ENCODE assay signal across 17 mouse cellular contexts in genomic region chr10:70367866-70368265, GRCm38 (mm10).
"Had no signal": no experiment of that assay in that cellular context is flagged by ENCODE, and none has a peak within 500 bp of the region (broad histone marks: within the 10 kb centered on the region; RNA-seq: fewer than 3 reads in every experiment).

No protein-coding gene starts in this region.

- H3K9me3 ChIP-seq: midbrain, embryonic 10.5 days; midbrain, embryonic 13.5 days; neural tube, embryonic 13.5 days; neural tube, embryonic 15.5 days had no signal

- DNase-seq: lung, adult 18-20 months; lung, embryonic 14.5 days; lung, postnatal 10 days; lung, postnatal 4 days; retina, postnatal 1 day; right cerebral cortex, adult 18-20 months; right cerebral cortex, postnatal 25 days; right cerebral cortex, postnatal 4 days; spleen, adult 18-20 months; thymus, adult 18-20 months; thymus, postnatal 14 days; thymus, postnatal 36 days had no signal

- H3K27ac ChIP-seq: midbrain, embryonic 13.5 days; neural tube, embryonic 13.5 days; neural tube, embryonic 15.5 days had no signal

- H3K4me3 ChIP-seq: midbrain, embryonic 10.5 days; midbrain, embryonic 13.5 days; myocyte; neural tube, embryonic 13.5 days; neural tube, embryonic 15.5 days had no signal

- H3K9ac ChIP-seq: lung, embryonic 14.5 days; midbrain, embryonic 13.5 days; neural tube, embryonic 13.5 days; neural tube, embryonic 15.5 days had no signal

- H3K36me3 ChIP-seq: midbrain, embryonic 10.5 days; midbrain, embryonic 13.5 days; neural tube, embryonic 13.5 days; neural tube, embryonic 15.5 days had no signal
